Comparison of ENCODE assay signal across 14 mouse cellular contexts in the genomic region with DNA sequence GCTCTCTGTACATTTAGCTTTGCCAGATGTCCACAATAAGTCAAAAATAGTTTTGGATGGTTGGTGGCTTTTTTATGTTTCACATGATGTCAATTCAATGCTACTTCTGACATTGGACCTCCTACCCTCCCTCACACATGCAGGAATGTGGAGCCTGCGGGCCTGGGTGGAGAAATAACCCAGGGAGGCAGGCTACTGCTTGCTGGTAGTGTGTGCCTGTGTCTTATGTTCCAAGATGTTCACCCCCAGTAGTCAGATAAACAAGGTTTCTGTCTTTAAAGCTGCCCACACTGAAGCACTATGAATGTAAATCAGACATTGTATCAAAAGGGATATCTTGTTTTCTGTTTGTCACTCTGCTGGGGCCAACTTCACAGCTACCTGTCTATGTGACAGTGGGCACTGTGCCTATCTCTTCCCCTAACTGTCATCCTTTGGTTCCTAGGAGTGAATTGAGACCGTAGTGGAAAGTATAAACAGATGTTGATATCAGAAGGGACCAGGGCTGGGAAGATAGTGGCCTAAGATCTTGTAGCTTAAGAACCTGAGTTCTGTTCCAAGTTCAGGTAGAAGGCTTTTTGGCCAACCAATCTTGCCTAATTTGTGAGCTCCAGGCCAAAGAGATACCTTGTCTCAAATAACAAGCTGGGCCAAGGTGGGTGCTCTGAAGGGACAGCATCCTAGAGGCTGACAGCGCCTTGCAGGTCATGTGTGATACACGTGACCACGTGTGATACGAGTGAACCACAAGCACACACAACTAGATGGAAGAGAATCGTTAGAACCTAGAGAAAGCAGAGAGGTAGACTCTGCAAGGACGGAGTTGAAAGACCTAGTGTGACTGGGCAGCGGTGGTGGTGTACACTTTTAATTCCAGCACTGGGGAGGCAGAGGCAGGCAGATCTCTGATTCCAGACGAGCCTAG. TPM values are rescaled to one million over a fixed set of nuclear protein-coding genes. Genes with fewer than 3 reads are reported as not detected.
DNase-seq lines count a peak whose midpoint lies in the region; ATAC-seq and TF ChIP-seq lines count a peak whose summit lies in the region.
"Had no signal": no experiment of that assay in that cellular context is flagged by ENCODE, and none has a peak within 500 bp of the region (broad histone marks: within the 10 kb centered on the region; RNA-seq: fewer than 3 reads in every experiment).

No protein-coding gene starts in this region.

- H3K27me3 ChIP-seq in intestine, embryonic 15.5 days (replicated peaks): no peaks in the 10 kb centered on the region
- H3K27me3 ChIP-seq in intestine, postnatal 0 days (replicated peaks; ENCODE audit: control insufficient read depth, insufficient read depth, low read length): no peaks in the 10 kb centered on the region
- H3K27me3 ChIP-seq in lung, embryonic 15.5 days: no peaks in the 10 kb centered on the region
- H3K27me3 ChIP-seq in stomach, embryonic 16.5 days (ENCODE audit: control insufficient read depth, insufficient read depth, low read length): no peaks in the 10 kb centered on the region

- no peak for DNase-seq in lung, postnatal 4 days
- DNase-seq in induced T-regulatory cell, adult 2 months (ENCODE audit: low read depth): peak; percentile 52
- DNase-seq in cerebellum, adult 18-20 months: no peak
- DNase-seq: adrenal gland, postnatal 36 days; gastrocnemius, adult 2 months; kidney, postnatal 36 days; thymus, adult 18-20 months had no signal

- no peak overlapping the region for H3K9ac ChIP-seq in intestine, embryonic 15.5 days
- H3K9ac ChIP-seq in intestine, postnatal 0 days (ENCODE audit: low read depth, low read length): no peak overlapping the region
- H3K9ac ChIP-seq in lung, embryonic 15.5 days: no peak overlapping the region
- H3K9ac ChIP-seq in stomach, embryonic 16.5 days (ENCODE audit: low read length): no peak overlapping the region
- H3K9ac ChIP-seq: hindbrain, embryonic 15.5 days had no signal

- no peak for ATAC-seq in intestine, embryonic 15.5 days
- no peak for ATAC-seq in intestine, postnatal 0 days
- ATAC-seq in lung, embryonic 15.5 days (ENCODE audit: borderline replicate concordance, extremely low read depth, low FRiP score, low TSS enrichment): no peak
- ATAC-seq in stomach, embryonic 16.5 days (ENCODE audit: insufficient read depth, low FRiP score): no peak
- ATAC-seq: CD4-positive, CD25-positive, alpha-beta regulatory T cell, adult 4 months; midbrain, embryonic 16.5 days had no signal

- no peak overlapping the region for H3K4me2 ChIP-seq in intestine, embryonic 15.5 days (replicated peaks)
- H3K4me2 ChIP-seq in intestine, postnatal 0 days (replicated peaks; ENCODE audit: low read depth): no peak overlapping the region
- H3K4me2 ChIP-seq in lung, embryonic 15.5 days: no peak overlapping the region
- H3K4me2 ChIP-seq in stomach, embryonic 16.5 days (ENCODE audit: low read depth, low read length): no peak overlapping the region

- peaks cover 20% of the 10 kb centered on the region for H3K4me1 ChIP-seq in intestine, embryonic 15.5 days (replicated peaks)
- H3K4me1 ChIP-seq in intestine, postnatal 0 days (replicated peaks; ENCODE audit: control insufficient read depth, insufficient read depth, low read length): peaks cover 16% of the 10 kb centered on the region
- H3K4me1 ChIP-seq in lung, embryonic 15.5 days: peaks cover 32% of the 10 kb centered on the region
- peaks cover 34% of the 10 kb centered on the region for H3K4me1 ChIP-seq in stomach, embryonic 16.5 days (ENCODE audit: control insufficient read depth, insufficient read depth, low read length)

- H3K36me3 ChIP-seq in intestine, embryonic 15.5 days: no peaks in the 10 kb centered on the region
- no peaks in the 10 kb centered on the region for H3K36me3 ChIP-seq in intestine, postnatal 0 days (ENCODE audit: control insufficient read depth, insufficient read depth)
- H3K36me3 ChIP-seq in lung, embryonic 15.5 days: no peaks in the 10 kb centered on the region
- H3K36me3 ChIP-seq in stomach, embryonic 16.5 days (ENCODE audit: control insufficient read depth, insufficient read depth, low read length): no peaks in the 10 kb centered on the region
- H3K36me3 ChIP-seq: hindbrain, embryonic 15.5 days had no signal

- 93% methylated on average over 10 of the region's 10 CpGs for WGBS in intestine, embryonic 15.5 days
- WGBS in intestine, postnatal 0 days: 97% methylated on average over 10 of the region's 10 CpGs
- 86% methylated on average over 10 of the region's 10 CpGs for WGBS in lung, embryonic 15.5 days
- 89% methylated on average over 10 of the region's 10 CpGs for WGBS in stomach, embryonic 16.5 days

- H3K9me3 ChIP-seq in intestine, embryonic 15.5 days: no peaks in the 10 kb centered on the region
- no peaks in the 10 kb centered on the region for H3K9me3 ChIP-seq in intestine, postnatal 0 days (ENCODE audit: control insufficient read depth)
- no peaks in the 10 kb centered on the region for H3K9me3 ChIP-seq in lung, embryonic 15.5 days
- no peaks in the 10 kb centered on the region for H3K9me3 ChIP-seq in stomach, embryonic 16.5 days (replicated peaks; ENCODE audit: control insufficient read depth, low read length)
- H3K9me3 ChIP-seq: hindbrain, embryonic 15.5 days had no signal

- H3K27ac ChIP-seq in intestine, embryonic 15.5 days: 0 out of 2 replicates have a peak overlapping the region, but pooled peaks have one; percentile 92
- H3K27ac ChIP-seq in intestine, postnatal 0 days (ENCODE audit: low read depth, low read length): no peak overlapping the region
- H3K27ac ChIP-seq in lung, embryonic 15.5 days: peak overlapping the region; percentile 98
- H3K27ac ChIP-seq in stomach, embryonic 16.5 days (ENCODE audit: low read length): peak overlapping the region; percentile 96

- TF ChIP-seq CTCF in intestine, postnatal 0 days (IDR thresholded peaks at IDR 0.05; ENCODE audit: low read depth): no peak

- no peak overlapping the region for H3K4me3 ChIP-seq in intestine, embryonic 15.5 days (replicated peaks)
- H3K4me3 ChIP-seq in intestine, postnatal 0 days (ENCODE audit: low read depth, low read length): no peak overlapping the region
- no peak overlapping the region for H3K4me3 ChIP-seq in lung, embryonic 15.5 days
- no peak overlapping the region for H3K4me3 ChIP-seq in stomach, embryonic 16.5 days (replicated peaks; ENCODE audit: low read length)
- H3K4me3 ChIP-seq: hindbrain, embryonic 15.5 days had no signal

RNA-seq across cellular contexts. Expression of a gene that starts 1.3 kb away (rescaled TPM):
- 462 and 533 TPM in 2 replicates for polyA plus RNA-seq in intestine, embryonic 15.5 days (2015; fragmentation: Nextera tagmentation; extraction: Ambion mirVana)
- polyA plus RNA-seq in intestine, postnatal 0 days (2015; fragmentation: Nextera tagmentation; extraction: Ambion mirVana): 571 and 641 TPM in 2 replicates
- 776 and 858 TPM in 2 replicates for polyA plus RNA-seq in lung, embryonic 15.5 days (2015; fragmentation: Nextera tagmentation; extraction: Ambion mirVana)
- 1,223 and 1,404 TPM in 2 replicates for polyA plus RNA-seq in stomach, embryonic 16.5 days (2015; fragmentation: Nextera tagmentation; extraction: Ambion mirVana)

RNA-seq across cellular contexts. Expression of a gene that starts 54.4 kb away (rescaled TPM):
- polyA plus RNA-seq in intestine, embryonic 15.5 days (2015; fragmentation: Nextera tagmentation; extraction: Ambion mirVana): 15.5 and 15.6 TPM in 2 replicates
- 5.0 and 5.2 TPM in 2 replicates for polyA plus RNA-seq in intestine, postnatal 0 days (2015; fragmentation: Nextera tagmentation; extraction: Ambion mirVana)
- polyA plus RNA-seq in lung, embryonic 15.5 days (2015; fragmentation: Nextera tagmentation; extraction: Ambion mirVana): 20.4 and 20.6 TPM in 2 replicates
- polyA plus RNA-seq in stomach, embryonic 16.5 days (2015; fragmentation: Nextera tagmentation; extraction: Ambion mirVana): 14.6 and 16.8 TPM in 2 replicates
